Mouse (Mus musculus): ENCODE measurements around the gene Slc4a8. TPM values are rescaled to one million over a fixed set of nuclear protein-coding genes. Genes with fewer than 3 reads are reported as not detected.
A peak's percentile ranks its signal among the peaks of the same experiment; 100 is the strongest.

Gene Slc4a8
- total RNA-seq, 2 experiments from 2014 or later, result 84.1 to 84.7 TPM

DNA sequence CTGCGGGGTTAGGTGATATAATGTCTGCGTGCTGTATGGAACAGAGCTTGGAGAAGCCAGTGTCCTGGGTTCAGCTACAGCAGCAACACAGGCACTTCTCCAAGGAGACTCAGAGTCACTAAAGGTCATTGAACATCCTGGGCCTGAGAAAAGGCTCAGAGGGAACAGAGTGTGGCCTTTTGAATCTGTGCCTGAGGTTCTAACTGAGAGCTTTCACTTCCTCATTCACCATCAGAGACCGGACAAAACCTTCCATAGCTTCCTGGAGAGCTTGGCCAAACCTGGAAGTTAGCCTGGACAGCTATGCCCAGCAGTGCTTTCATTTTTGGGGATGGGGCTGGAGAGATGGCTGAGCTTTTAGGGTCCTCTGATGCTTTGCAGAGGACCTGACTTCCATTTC is 23.9 kb upstream of the Slc4a8 start:
- intact Hi-C loops (cut with DNase I), result no loop called here
- no peak for DNase-seq (ENCODE audit: extremely low spot score in 1 of 2, low spot score in 2 of 2)

DNA sequence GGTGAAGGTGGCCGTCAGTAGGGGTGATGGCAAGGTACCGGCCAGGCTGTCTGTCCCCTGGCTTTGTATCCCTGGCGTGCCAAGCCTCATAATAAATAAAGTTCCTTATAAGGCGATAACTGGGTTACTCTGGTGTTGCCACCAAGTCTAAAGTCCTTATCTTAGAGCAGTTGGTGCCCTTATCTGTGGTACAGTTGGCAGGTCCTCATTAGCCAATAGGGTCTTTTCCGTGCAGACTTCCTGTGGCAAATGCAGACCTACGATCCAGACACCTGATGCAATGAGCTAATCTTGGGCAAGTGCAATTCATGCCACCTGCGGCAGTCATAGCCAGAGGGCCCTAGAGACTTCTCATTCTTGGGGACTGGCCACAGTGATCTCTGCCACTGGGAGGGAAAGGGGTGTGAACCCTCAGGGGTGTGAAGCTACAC is 23.2 kb upstream of the Slc4a8 start:
- no peak for DNase-seq (ENCODE audit: extremely low spot score in 1 of 2, low spot score in 2 of 2)
- intact Hi-C loops (cut with DNase I), result no loop called here

DNA sequence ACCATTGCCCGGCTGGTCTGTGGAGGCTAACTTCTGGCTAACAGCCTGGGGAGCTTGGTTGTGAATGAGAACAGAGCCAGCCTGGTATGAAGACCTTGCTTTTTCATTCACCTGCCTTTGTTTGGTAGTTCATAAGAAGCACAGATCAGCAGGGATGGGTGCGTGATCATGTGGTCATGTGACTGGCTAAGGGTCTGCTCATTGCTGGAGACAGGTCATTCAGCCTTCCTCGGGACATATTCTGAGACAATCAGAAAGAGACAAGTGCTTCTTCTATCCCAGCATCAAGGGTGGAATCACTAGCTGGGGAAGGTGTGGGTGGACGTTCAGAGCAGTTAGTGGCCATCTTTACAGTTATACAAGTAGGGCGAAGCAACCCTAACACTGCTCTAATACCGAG is 22.1 kb upstream of the Slc4a8 start:
- intact Hi-C loops (cut with DNase I), result no loop called here
- DNase-seq (ENCODE audit: extremely low spot score in 1 of 2, low spot score in 2 of 2), result no peak

GRCm38 (mm10) chr15:100743238-100743637 is 18.3 kb upstream of the Slc4a8 start:
- no peak for DNase-seq (ENCODE audit: extremely low spot score in 1 of 2, low spot score in 2 of 2)
- intact Hi-C loops (cut with DNase I), result no loop called here

- DNase-seq (ENCODE audit: extremely low spot score in 1 of 2, low spot score in 2 of 2), result no peak
- intact Hi-C loops (cut with DNase I), result no loop called here
These were observed 14.9 kb upstream of the Slc4a8 start for GRCm38 (mm10) chr15:100746478-100747120.

DNA sequence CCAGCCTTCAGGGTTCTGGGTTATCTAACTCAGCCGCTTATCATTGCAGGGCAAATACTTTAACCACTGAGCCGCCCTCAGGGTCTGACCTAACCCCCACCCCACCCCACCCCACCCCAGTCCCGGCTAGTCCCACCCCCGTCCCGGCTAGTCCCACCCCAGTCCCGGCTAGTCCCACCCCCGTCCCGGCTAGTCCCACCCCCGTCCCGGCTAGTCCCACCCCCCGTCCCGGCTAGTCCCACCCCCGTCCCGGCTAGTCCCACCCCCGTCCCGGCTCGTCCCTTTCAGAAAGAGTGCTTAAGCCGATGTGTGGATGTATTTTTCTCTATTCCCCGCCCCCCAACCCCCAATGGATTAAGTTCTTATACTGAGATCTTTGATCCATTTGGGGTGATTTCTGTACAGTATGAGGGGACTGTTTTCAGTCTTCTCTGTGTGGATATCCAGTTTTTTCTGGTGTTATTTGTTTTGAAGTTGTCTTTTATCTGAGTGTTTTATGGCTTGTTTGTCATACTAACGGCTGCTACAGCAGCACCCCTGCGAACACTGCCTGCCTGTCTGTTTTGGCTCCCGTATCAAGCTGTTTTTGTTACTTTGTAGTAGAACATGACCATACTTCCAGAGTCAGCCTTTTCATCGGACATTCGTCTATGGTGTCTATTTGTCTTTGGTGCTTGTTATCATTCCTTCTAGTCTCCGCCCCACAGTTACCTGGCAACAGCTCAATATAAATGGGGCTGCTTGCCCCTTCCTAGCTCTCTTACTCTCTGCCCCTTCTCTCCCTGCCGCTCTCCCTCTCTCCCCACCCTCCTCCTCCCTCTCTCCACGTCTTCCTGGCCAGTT is 14.2 kb upstream of the Slc4a8 start:
- intact Hi-C loops (cut with DNase I), result no loop called here
- DNase-seq (ENCODE audit: extremely low spot score in 1 of 2, low spot score in 2 of 2), result no peak

DNA sequence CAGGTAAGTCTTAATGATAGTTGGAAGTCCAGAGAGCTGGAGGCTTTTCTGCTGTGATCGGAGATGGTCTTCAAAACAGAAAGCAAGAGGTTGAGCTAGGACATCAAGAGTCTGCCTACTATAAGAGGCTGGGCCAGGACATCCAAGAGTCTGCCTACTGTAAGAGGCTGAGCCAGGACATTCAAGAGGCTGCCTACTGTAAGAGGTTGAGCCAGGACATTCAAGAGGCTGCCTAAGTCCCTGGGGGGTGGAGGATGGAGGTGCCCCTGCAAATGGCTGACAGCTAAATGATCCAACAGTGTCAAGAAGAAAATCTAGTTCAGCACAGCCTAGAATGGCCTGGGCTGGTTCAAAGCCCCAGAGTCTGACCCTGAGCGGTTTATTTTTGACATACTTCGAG is 13.0 kb upstream of the Slc4a8 start:
- intact Hi-C loops (cut with DNase I), result no loop called here
- no peak for DNase-seq (ENCODE audit: extremely low spot score in 1 of 2, low spot score in 2 of 2)

- DNase-seq (ENCODE audit: extremely low spot score in 1 of 2, low spot score in 2 of 2), result no peak
- intact Hi-C loops (cut with DNase I), result no loop called here
These were observed 11.6 kb upstream of the Slc4a8 start for GRCm38 (mm10) chr15:100749751-100750538.

DNA sequence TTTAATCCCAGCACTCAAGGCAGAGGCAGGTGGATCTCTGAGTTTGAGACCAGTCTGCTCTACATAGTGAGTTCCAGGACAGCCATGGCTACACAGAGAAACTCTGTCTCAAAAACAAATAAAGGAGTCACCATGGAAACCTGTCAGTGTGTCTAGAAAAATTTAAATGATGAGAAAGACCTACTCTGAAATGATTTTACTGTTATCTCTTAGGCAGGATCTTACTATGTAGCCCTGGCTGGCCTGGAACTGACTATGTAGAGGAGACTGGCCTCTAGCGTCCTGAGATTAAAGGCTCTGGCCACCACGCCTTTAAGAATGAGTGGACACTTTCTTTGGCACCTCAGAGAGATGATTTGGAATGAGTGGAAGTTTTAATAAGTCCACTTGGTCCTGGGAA is 9.1 kb upstream of the Slc4a8 start:
- DNase-seq (ENCODE audit: extremely low spot score in 1 of 2, low spot score in 2 of 2), result no peak
- intact Hi-C loops (cut with DNase I), result no loop called here

DNA sequence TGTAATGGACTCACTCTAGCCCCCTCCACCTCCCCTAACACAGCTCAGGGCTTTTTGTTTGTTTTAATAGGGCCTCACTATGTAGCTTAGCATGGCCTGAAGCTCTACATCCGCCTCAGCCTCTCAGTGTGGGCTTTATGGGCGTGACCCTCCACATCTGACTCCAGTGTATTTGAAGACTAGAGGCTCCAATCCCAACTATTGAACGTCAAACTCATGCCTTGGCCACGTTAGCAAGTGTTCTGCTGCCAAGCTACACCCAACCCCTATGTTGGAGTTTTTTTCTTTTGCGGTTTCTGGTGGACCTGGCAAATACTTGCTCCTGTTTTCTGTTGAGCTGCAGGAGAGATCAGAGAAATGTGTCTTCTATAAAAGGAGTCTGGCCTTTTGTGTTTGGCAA is 8.5 kb upstream of the Slc4a8 start:
- intact Hi-C loops (cut with DNase I), result no loop called here
- DNase-seq (ENCODE audit: extremely low spot score in 1 of 2, low spot score in 2 of 2), result no peak

DNA sequence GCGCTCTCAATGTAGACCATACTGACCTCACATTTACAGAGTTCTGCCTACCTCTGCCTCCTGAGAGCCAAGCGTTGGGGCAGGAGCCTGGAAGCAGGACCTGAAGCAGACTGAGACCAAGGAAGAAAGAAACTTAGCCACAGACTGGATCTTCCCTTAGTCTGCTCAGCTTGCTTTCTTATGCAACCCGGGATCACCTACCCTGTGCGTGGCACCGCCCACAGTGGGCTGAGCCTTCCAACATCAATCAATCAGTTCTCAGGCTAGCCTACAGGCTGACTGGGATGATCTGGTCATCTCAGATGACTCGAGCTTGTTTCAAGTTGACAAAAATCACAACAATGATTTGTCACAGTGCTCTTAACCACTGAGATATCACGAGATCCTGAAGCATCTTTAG is 7.5 kb upstream of the Slc4a8 start:
- intact Hi-C loops (cut with DNase I), result no loop called here
- no peak for DNase-seq (ENCODE audit: extremely low spot score in 1 of 2, low spot score in 2 of 2)

- intact Hi-C loops (cut with DNase I), result no loop called here
- DNase-seq (ENCODE audit: extremely low spot score in 1 of 2, low spot score in 2 of 2), result peak in 1 of 2 experiments; percentile 63
These were observed 6.6 kb upstream of the Slc4a8 start for GRCm38 (mm10) chr15:100754805-100755497.

DNA sequence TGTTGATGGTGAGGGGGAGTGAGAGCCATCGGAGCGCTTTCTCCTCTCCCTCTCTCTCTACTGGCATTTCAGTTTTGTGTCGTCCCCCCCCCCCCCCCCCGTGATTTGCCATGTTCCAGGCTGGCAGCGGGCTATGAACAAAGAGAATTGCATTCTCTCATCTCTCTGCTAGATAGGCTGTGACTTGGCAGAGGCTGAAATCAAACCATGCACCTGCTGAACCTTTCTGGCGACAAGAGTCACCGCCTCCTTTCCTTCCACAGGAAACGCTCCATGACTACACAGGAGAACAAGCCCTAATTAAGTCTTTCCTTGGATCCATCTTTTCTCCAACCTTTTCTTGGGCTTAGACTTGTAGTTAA is 6.1 kb upstream of the Slc4a8 start:
- no peak for DNase-seq (ENCODE audit: extremely low spot score in 1 of 2, low spot score in 2 of 2)
- intact Hi-C loops (cut with DNase I), result no loop called here

DNA sequence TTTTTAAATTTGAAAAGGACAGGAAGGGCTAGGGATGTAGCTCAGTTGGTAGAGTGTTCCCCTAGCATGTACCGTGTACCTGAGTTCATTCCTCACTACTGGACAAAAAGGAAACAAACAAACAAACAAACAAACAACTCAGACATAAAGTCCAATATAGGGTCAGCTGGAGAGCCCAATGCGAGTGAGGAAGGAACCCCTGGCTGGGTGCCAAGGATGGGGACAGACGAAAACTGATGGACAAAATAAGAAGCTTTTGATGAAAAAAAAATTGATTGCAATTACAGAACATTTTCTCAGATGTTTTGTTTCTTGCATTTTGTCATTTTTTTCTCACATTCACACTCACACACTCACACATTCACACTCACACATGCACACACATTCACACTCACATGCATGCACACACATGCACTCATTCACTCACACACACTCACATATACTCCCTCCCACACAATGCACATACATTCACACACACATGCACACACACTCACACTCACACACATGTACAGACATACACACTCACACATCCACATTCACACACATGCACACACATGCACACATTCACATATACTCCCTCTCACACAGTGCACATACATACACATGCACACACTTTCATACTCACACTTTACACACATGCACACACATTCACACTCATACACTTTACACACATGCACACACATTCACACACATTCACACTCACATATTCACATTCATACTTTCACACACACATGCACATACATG is 5.5 kb upstream of the Slc4a8 start:
- DNase-seq (ENCODE audit: extremely low spot score in 1 of 2, low spot score in 2 of 2), result no peak
- intact Hi-C loops (cut with DNase I), result no loop called here

DNA sequence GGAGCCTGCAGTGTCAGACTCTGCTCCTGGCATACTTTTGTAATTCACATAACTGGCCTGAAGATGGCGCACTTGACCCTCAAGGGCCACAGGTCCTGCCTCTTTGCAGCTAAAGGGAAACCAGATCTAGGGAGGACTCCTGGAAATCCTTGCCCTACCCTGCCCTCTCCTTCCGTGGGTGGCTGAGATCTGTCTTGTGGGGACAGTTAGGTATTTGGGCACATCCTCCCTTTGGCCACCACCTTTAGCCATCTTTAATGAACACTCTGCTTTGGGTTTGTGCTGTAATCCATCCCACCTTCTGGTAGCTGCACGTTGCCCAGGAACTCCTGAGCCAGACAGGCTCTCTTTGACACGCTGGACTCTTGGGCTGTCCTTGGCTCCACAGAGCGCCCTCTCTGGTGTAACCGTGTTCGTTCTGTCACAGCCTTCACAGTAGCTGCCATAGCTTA is 4.0 kb upstream of the Slc4a8 start:
- DNase-seq (ENCODE audit: extremely low spot score in 1 of 2, low spot score in 2 of 2), result peak; percentile 51 to 54
- intact Hi-C loops (cut with DNase I), result no loop called here

DNA sequence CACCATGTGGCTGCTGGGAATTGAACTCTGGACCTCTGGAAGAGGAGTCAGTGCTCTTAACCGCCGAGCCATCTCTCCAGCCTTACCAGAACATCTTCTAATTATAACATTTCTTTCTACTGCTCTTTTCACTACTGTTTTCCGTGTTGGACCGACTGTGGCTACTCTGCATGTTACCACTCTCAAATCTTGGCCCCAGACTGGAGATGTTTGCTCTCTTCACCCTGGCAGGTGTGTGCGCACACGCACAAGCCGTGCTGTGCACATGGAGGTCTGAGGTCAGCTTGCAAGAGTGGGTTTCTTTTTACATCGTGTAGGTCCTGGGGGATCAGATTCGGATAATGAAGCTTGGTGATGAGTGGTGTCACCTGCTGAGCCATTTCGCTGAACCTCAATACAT is 2.3 kb upstream of the Slc4a8 start:
- DNase-seq (ENCODE audit: extremely low spot score in 1 of 2, low spot score in 2 of 2), result peak in 1 of 2 experiments; percentile 4
- intact Hi-C loops (cut with DNase I), result no loop called here

- peak in 1 of 2 experiments; percentile 30 for DNase-seq (ENCODE audit: extremely low spot score in 1 of 2, low spot score in 2 of 2)
- intact Hi-C loops (cut with DNase I), result no loop called here
These were observed 520 bp upstream of the Slc4a8 start for GRCm38 (mm10) chr15:100761036-100761418.

DNA sequence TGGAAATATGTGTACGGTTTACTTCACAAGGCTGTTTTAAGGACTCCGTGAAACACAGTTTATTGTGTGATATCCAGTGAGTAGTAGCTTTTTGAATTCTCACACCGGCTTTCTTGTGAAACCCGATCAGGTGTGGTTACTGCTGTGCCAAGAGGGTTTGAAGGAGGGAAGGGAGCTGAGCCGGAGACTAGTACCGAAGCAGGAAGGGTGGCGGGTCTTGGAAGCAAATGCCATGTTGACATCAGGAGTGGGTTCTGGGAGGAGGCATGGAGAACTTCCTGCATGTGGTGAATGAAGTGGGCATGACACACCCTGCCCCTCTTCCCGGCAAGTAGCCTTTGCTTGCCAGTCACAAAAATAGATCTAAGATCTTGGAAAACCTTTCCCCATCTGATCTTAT is 1.1 kb downstream of the Slc4a8 start:
- intact Hi-C loops (cut with DNase I), result no loop called here
- peak in 1 of 2 experiments; percentile 22 for DNase-seq (ENCODE audit: extremely low spot score in 1 of 2, low spot score in 2 of 2)

All from left cerebral cortex, postnatal 10 days (tissue).